Mouse (Mus musculus) spleen, adult 2 months (tissue): ENCODE results near the gene Ankrd40.

Source experiments
- CTCF ChIP-seq: fragments of 200-500 bp; IDR thresholded peaks from 2 replicates; pipeline ENCODE4 v1.5.1; 2011; ENCODE audit warnings: mild to moderate bottlenecking, inconsistent platforms; ENCODE audit not compliant: insufficient read depth, insufficient read length, insufficient replicate concordance; ENCODE audit errors: extremely low read depth
- POLR2A ChIP-seq: fragments of 200-500 bp; IDR thresholded peaks from 2 replicates; pipeline ENCODE4 v1.6.1; 2011; ENCODE audit warnings: low read depth, low read length, inconsistent platforms

DNA sequence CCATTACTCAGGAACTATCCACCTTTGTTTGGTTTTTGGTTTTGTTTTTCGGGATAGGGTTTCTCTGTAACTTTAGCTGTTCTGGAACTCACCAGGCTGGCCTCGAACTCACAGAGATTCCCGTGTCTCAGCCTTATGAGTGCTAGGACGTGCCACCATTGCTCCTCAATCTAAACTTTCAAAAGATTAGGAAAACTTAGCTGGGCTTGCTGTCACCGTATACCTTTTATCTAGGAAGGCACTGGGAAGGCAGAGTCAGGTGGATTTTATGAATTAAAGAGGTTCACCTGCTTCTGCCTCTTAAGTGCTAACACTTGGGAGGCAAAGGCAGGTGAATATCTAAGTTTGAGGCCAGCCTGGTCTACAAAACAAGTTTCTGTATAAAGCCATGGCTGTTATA lies 5.2 kb upstream of the Ankrd40 start:
- TF ChIP-seq CTCF (no peak), POLR2A (no peak)
